In genomic region chr2:102312903-102313302, GRCm38 (mm10) we compare ENCODE assay signal across 25 mouse cellular contexts.
"Had no signal": no experiment of that assay in that cellular context is flagged by ENCODE, and none has a peak within 500 bp of the region (broad histone marks: within the 10 kb centered on the region; RNA-seq: fewer than 3 reads in every experiment).

No protein-coding gene starts in this region.

- H3K4me1 ChIP-seq: intestine, embryonic 15.5 days; limb, embryonic 10.5 days; liver, embryonic 13.5 days; liver, embryonic 15.5 days had no signal

- H3K27ac ChIP-seq: heart, adult 2 months; heart, embryonic 13.5 days; heart, embryonic 15.5 days; hindbrain, embryonic 14.5 days; intestine, embryonic 15.5 days; layer of hippocampus, adult 2 months; left cerebral cortex, adult 2 months; limb, embryonic 10.5 days; limb, embryonic 12.5 days; liver, embryonic 13.5 days; liver, embryonic 15.5 days had no signal

- H3K9me3 ChIP-seq: heart, embryonic 13.5 days; heart, embryonic 15.5 days; intestine, embryonic 15.5 days; limb, embryonic 10.5 days; limb, embryonic 12.5 days; liver, embryonic 13.5 days; liver, embryonic 15.5 days had no signal

- H3K27me3 ChIP-seq: heart, embryonic 13.5 days; heart, embryonic 15.5 days; intestine, embryonic 15.5 days; limb, embryonic 12.5 days; liver, embryonic 13.5 days; liver, embryonic 15.5 days had no signal

- H3K4me3 ChIP-seq: heart, adult 2 months; heart, embryonic 13.5 days; heart, embryonic 15.5 days; intestine, embryonic 15.5 days; layer of hippocampus, adult 2 months; left cerebral cortex, adult 2 months; limb, embryonic 10.5 days; limb, embryonic 12.5 days; liver, embryonic 13.5 days; liver, embryonic 15.5 days had no signal

- DNase-seq: gastrocnemius, postnatal 14 days; gastrocnemius, postnatal 36 days; heart, adult 11 months; heart, adult 2 months; heart, postnatal 14 days; heart, postnatal 36 days; kidney, adult 18-20 months; kidney, adult 8-10 months; kidney, postnatal 10 days; kidney, postnatal 25 days; kidney, postnatal 4 days; liver; liver, embryonic 13.5 days; liver, postnatal 0 days had no signal

- ATAC-seq: hindbrain, embryonic 16.5 days; intestine, embryonic 15.5 days; intestine, postnatal 0 days; liver, postnatal 0 days had no signal

- H3K36me3 ChIP-seq: heart, embryonic 13.5 days; heart, embryonic 15.5 days; intestine, embryonic 15.5 days; limb, embryonic 12.5 days; liver, embryonic 13.5 days; liver, embryonic 15.5 days had no signal
